Mouse (Mus musculus) liver, postnatal 0 days (tissue): Measurements from ENCODE around the gene Cep128.

Experiments
- CTCF ChIP-seq: sonication (generic); IDR thresholded peaks from 2 replicates; pipeline ENCODE4 v1.5.1; 2016; ENCODE audit warnings: antibody characterized with exemption, low read depth
- EP300 ChIP-seq: IDR thresholded peaks from 2 replicates; pipeline ENCODE4 v1.6.1; 2016; ENCODE audit warnings: antibody characterized with exemption, low read depth, mild to moderate bottlenecking

DNA sequence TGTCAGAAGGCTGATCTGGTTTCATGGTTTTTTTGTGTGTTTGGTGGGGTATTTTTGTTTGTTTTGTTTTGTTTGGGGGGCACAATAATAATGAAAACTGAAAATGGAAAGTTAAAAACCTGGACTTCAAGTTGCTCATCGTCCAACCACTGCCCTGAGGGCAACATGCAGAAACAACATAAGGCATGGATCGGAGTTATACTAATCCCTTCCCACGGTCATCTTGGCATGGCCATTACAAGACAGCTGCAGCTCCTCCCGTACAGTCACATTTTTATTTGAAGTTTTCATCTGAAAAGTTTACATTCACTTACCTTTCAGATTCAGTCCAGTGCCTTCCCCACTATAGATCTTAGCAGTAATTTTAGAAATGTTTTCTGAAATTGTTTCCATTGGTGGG is 321.5 kb downstream of the Cep128 start:
- TF ChIP-seq EP300 (no peak), CTCF (no peak)
